Mouse (Mus musculus) heart, adult 9 months (tissue): ENCODE results near the gene Olfr549.

Source experiments
- DNase-seq, 2 experiments: peaks; one replicate each; pipeline ENCODE4 v3.0.0; 2022; ENCODE audit warnings: low spot score in 2 of 2

Olfr549 gene

GRCm38 (mm10) chr7:102549570-102549969, at the start of gene Olfr549:
Gene Olfr549 (plus strand): TSS chr7:102549870.
- DNase-seq = no peak

GRCm38 (mm10) chr7:102501986-102502385, 47.7 kb upstream of the Olfr549 start:
- DNase-seq = no peak

GRCm38 (mm10) chr7:102506848-102507247, 42.8 kb upstream of the Olfr549 start:
- DNase-seq = peak; percentile 20 to 64

- no peak for DNase-seq
Observed at GRCm38 (mm10) chr7:102508066-102508465, 41.6 kb upstream of the Olfr549 start.

- no peak for DNase-seq
Observed at GRCm38 (mm10) chr7:102508666-102509065, 41.0 kb upstream of the Olfr549 start.

GRCm38 (mm10) chr7:102509726-102510125, 39.9 kb upstream of the Olfr549 start:
- DNase-seq = no peak

- no peak for DNase-seq
Observed at GRCm38 (mm10) chr7:102511927-102512326, 37.7 kb upstream of the Olfr549 start.

GRCm38 (mm10) chr7:102512814-102513435, 36.7 kb upstream of the Olfr549 start:
- peak; percentile 62 to 71 for DNase-seq

GRCm38 (mm10) chr7:102514144-102514543, 35.5 kb upstream of the Olfr549 start:
- no peak for DNase-seq

- no peak for DNase-seq
Observed at GRCm38 (mm10) chr7:102516261-102517050, 33.2 kb upstream of the Olfr549 start.

- DNase-seq = no peak
Observed at GRCm38 (mm10) chr7:102517051-102517335, 32.7 kb upstream of the Olfr549 start.

- DNase-seq = no peak
Observed at GRCm38 (mm10) chr7:102529052-102529451, 20.6 kb upstream of the Olfr549 start.

GRCm38 (mm10) chr7:102534449-102534848, 15.2 kb upstream of the Olfr549 start, which contains the start of gene Olfr547:
Gene Olfr547 (plus strand): TSS chr7:102534749.
- DNase-seq = no peak

GRCm38 (mm10) chr7:102540596-102540995, 9.1 kb upstream of the Olfr549 start, which contains the start of gene Olfr548-ps1:
Gene Olfr548-ps1 (plus strand): TSS chr7:102540896.
- DNase-seq = no peak

- no peak for DNase-seq
Observed at GRCm38 (mm10) chr7:102541251-102541650, 8.4 kb upstream of the Olfr549 start.

GRCm38 (mm10) chr7:102553279-102553678, 3.6 kb downstream of the Olfr549 start:
- DNase-seq = no peak

GRCm38 (mm10) chr7:102564999-102565997, 15.6 kb downstream of the Olfr549 start, which contains the start of gene Trim21:
Gene Trim21 (minus strand): TSS chr7:102565486.
- peak; percentile 93 for DNase-seq

- DNase-seq = no peak
Observed at GRCm38 (mm10) chr7:102566219-102566618, 16.5 kb downstream of the Olfr549 start.

GRCm38 (mm10) chr7:102571142-102571541, 21.5 kb downstream of the Olfr549 start, which contains the start of gene Olfr550:
Gene Olfr550 (plus strand): TSS chr7:102571442.
- DNase-seq = peak in 1 of 2 experiments; percentile 10

- no peak for DNase-seq
Observed at GRCm38 (mm10) chr7:102573174-102573830, 23.6 kb downstream of the Olfr549 start.

GRCm38 (mm10) chr7:102575998-102576397, 26.3 kb downstream of the Olfr549 start:
- DNase-seq = no peak
